Mouse (Mus musculus): ENCODE data around the gene Camk1.

Camk1 gene

DNA sequence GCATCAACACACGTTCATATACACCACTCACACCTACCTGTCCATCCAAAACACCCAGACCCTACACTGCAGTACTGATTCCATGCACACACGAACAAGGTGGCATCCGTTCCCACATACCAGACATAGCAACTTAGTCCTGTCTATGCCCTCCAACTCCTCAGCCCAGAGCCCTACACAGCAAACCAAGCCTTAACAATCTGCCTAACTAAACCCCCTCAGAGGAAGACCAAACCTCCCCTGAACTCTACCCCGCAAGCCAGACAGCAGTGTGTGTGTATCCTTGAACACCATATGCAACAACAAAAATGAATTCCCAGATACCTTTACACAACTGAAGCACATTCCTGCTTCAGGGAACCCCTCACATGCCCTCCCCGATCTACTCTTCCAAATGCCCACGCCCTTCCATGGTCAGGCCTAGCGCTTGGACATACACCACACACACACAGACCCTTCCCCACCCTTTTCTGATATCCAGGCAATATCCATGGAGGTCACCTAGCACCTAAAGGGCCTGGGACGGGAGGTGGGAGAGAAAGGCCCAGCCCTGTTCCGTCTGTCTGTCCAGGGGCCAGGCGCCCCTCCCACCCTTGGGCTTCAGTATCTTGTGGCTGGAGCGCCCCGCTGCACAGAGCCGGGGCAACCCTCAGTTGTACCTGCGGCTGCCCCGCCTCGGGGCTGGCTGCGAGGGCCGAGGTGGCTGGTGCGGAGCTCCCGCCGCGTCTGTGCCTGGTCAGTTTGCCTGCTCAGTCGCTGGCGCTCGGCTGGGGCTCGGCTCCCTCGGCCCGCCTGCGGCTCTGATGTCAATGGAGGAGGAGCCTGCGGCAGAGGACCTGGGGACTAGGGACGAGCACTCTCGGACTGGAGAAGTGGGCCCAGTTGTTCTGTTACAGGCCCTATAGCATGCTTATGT lies at the start of gene Camk1:
Gene Camk1, minus strand, starts transcription at position 808 of the 916 bp plus-strand sequence.
- DNase-seq, result peak; percentile 77

DNA sequence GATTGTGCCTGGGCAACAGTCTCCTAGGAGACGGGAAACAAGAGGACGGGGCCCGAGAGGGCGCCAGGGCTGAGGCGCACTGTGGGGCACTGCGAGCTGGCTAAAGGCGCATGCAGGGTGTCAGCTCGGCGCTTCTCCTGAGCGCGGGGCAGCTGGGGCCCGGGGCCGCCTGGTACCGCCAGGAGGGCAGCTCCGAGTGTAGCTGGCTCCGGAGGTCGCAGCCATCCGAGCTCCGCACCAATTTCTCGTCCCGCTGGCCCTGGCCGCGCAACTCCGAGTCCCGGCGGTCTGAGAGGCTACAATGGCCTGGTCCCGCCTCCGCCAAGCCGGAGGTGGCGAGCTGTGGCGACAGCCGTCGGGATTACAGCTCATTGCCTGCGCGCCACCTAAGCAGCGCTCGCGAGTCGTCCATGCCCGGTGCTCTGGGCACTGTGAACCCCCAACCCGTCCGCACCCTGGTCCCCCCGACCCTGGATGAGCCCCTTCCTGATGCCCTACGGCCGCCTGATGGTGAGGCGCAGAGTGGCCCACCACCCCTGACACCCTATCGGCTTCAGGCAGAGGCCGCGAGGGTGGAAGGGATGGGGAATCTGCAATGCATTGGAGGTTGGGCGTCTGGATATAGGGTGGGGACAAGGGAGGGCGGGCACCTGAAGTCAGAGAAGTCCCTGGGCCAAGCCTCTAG lies 48.7 kb upstream of the Camk1 start:
- DNase-seq, result peak; percentile 28

DNA sequence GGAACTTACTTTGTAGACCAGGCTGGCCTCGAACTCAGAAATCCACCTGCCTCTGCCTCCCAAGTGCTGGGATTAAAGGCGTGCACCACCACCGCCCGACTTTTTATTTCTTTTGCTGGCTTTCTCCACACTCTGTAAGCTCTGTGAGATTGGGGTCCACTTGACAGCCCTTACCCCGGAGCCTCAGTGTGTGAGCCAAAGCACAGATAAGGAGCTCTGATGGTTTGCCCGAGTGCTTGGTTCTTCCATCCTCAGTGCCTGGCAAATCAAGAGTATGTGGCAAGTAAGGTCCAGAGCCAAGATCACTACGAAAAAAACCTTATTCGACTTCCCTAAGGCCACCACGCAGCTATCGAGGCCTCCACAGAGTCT lies 48.2 kb upstream of the Camk1 start:
- DNase-seq, result no peak

DNA sequence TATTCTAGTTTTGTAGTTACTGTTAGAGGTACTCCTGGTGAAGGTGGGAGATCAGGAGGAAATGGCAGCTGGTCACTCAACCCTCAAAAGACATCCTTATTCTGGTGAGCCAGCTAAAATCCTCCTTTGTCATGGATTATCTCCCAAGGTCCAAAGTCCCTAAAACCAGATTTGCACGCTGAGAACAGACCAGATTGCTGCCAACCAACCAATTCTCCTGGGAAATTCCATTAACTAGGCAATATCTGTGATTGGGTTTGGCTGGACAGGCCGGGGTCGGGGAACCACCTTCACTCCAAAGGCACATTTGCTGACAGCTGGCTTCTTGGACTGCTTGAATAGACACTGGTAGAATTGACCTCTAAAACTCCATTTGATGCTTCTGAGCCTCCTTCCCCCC lies 46.9 kb upstream of the Camk1 start:
- DNase-seq, result no peak

DNA sequence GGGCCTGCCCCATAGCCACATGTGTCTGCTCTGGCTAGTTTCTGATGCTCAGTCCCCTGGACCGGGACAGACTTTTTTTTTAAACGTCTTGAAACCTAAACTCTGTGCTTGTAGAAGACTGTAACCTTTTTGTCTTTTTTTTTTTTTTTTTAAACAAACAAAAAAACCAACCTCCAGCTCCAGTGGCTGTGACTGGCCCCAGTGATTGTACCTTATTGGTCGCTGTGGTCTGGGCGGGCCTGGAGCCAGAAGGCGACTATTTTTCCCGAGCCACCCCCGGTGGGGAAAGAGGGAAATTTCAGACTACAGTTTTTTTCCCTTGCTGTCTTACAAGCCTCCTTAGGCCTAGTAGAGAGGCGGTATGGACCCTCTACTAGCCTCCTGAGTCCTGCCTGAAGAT lies 45.2 kb upstream of the Camk1 start, which contains the start of gene Ttll3:
Gene Ttll3, plus strand, starts transcription at position 301 of the 400 bp plus-strand sequence.
- DNase-seq, result no peak

GRCm38 (mm10) chr6:113386025-113386424 lies 42.2 kb upstream of the Camk1 start:
- DNase-seq, result no peak

GRCm38 (mm10) chr6:113385160-113385714 lies 41.5 kb upstream of the Camk1 start:
- DNase-seq, result no peak

- DNase-seq, result no peak
These were observed 40.7 kb upstream of the Camk1 start for GRCm38 (mm10) chr6:113384351-113384927.

DNA sequence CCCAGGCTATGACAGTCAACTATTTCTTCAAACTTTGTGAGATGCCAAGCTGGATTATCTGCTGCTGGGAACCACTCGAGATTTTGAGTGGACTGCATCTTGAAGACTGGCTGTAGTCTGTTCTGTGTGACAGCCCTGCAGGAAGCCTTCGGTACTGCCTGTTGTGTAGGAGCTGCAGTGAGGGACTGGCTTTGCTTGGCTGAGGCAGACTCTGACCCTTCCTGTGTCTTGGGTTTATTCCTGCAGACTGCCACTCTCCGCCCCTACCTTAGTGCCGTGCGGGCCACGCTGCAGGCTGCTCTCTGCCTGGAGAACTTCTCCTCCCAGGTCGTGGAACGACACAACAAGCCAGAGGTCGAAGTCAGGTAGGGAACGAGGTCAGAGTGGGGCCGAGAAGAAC lies 36.7 kb upstream of the Camk1 start:
- no peak for DNase-seq

DNA sequence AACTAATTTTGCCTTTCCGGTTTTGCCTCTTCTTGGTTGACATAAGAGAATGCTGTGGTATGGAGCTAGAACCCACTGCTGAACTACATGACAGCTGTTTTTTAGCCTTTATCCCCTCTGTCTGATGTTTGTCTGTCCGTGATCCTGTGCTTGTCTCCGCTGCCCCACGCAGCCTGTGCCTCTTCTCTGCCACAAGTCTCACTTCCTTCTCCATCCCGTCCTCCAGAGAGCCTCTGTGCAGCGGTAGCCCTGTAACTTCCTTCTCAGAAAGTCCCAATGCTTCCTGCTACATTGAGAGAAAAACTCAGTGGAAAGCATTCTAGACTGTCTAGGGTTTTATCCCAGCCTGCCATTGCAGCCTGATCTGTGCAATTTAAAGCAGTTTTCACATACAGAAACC lies 35.5 kb upstream of the Camk1 start:
- no peak for DNase-seq

- DNase-seq, result peak; percentile 96
These were observed 34.0 kb upstream of the Camk1 start, which contains the start of the genes Tada3 and Arpc4 for GRCm38 (mm10) chr6:113377496-113378385. Tada3 (minus strand) TSS chr6:113377883. Arpc4 (plus strand) TSS chr6:113378115.

DNA sequence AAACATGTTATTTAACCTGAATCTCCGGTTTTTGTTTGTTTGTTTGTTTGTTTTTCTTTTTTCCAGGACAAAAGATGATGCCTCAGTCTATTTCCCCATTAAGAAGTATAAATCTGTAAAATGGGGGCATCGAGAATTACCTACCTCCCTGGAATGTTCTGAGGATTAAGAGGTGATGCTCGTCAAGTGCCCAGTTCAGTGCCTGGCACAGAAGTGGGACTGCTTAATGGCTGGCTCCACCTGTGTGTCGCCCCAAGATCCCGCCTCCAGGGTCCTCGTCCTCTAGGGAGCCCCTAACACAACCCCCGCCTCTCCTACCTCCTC lies 33.4 kb upstream of the Camk1 start:
- DNase-seq, result no peak

GRCm38 (mm10) chr6:113373491-113373890 lies 29.7 kb upstream of the Camk1 start:
- DNase-seq, result peak; percentile 65

- DNase-seq, result no peak
These were observed 26.6 kb upstream of the Camk1 start for GRCm38 (mm10) chr6:113370194-113370929.

DNA sequence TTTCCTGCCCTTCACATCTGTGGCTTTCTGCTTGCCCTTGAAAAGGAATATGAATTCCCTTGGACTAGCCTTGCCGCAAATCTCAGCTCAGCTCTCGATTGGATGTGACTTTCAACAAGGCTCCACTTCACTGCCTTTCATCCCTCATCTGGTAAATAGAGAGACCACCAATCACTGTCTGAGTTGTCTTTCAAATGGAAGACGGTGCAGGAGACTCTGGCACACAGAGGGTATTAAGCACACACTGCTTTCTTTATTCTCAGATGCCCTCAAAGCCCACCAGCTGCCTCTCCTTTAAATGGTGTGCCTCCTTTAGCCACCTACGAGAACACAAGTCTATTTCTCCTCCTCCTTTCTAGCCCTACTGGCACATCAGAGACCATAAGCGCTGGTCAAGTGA lies 24.8 kb upstream of the Camk1 start:
- DNase-seq, result no peak

DNA sequence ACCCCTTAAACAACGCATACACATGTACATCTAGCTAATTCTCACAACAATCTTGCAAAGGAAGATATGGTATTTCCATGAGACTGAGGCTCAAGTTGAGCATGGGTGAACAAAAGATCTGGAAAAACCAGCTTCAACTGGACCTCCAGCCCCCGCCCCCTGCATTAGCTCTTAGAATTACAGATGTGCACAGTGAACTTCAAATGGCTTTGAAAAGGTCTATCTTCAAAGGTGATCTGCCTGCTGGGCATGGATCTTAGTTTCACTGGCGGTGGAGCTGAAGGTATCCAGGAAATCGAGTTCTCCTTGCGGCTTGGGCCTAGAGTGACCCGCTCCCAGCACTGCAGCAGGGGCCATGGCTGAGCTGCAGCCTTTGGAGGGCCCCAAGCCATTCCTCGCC lies 24.3 kb upstream of the Camk1 start:
- DNase-seq, result no peak

DNA sequence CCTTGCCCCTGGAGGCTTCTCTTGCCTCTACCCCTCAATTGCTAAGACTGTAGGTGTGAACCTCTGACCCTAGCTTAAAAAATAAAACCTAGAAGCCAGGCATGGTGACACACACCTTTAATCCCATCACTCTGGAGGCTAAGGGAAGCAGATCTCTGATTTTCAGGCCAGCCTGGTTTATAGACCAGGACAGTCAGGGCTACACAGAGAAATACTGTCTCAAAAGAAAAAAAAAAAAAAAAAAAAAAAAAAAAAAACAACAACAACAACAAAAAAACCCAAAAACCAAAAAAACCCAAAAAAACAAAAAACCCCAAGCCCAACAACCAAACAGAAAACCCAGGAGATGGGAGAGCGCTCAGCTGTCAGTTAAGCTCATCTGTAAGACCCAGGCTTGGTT lies 23.8 kb upstream of the Camk1 start:
- no peak for DNase-seq

GRCm38 (mm10) chr6:113366639-113367038 lies 22.9 kb upstream of the Camk1 start:
- DNase-seq, result no peak

- DNase-seq, result no peak
These were observed 20.8 kb upstream of the Camk1 start for GRCm38 (mm10) chr6:113364518-113365135.

DNA sequence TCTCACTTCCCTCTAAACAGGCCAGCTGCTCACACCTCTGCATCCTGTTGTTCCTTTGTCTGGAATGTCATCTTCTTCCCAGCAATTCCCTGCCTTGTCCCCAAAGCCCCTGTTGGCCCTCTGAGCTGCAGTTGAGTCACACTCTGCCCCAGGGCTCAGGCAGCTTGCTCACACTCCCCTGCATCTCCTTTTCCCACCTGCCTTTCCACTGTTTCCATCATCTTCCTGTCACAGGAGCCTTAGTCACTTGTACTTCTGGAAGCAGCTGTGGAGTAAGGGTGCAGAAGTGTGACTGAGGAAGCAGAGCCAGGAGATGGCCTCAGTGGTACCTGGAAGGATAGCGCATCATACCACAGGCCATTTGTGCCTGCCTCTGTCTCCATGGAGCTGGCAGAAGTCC lies 18.5 kb upstream of the Camk1 start:
- DNase-seq, result no peak

DNA sequence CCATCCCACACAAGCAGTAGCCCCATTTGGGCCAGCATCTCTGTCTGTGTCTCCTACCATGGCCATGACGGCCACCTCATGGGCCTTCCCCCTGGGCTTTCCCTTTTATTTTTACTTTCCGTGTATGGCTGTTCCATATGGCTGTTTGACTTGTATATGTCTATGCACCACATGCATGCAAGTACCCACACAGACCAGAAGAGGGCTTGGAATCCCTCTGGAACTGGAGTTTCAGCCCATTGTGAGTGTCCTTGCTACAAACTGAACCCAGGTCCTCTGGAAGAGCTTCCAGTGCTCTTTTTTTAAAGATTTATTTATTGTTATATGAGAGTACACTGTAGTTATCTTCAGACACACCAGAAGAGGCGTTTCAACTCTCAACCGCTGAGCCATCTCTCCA lies 17.7 kb upstream of the Camk1 start:
- DNase-seq, result no peak
